Mouse (Mus musculus) cerebellum, postnatal 36 days (tissue): ENCODE results near the gene Ppcdc.

Source experiments
- DNase-seq, 2 experiments: peaks; one replicate each; pipeline ENCODE4 v3.0.0; 2021 to 2022; ENCODE audit warnings: mixed read lengths in 2 of 2

Gene Ppcdc

GRCm38 (mm10) chr9:57354377-57355183 lies 85.3 kb downstream of the Ppcdc start:
- no peak for DNase-seq

GRCm38 (mm10) chr9:57351277-57351676 lies 88.6 kb downstream of the Ppcdc start:
- no peak for DNase-seq

- no peak for DNase-seq
These were observed 94.0 kb downstream of the Ppcdc start for GRCm38 (mm10) chr9:57345902-57346301.

- no peak for DNase-seq
These were observed 96.2 kb downstream of the Ppcdc start for GRCm38 (mm10) chr9:57343752-57344151.

- DNase-seq, result no peak
These were observed 96.9 kb downstream of the Ppcdc start for GRCm38 (mm10) chr9:57342906-57343474.

- no peak for DNase-seq
These were observed 97.7 kb downstream of the Ppcdc start for GRCm38 (mm10) chr9:57342186-57342585.

GRCm38 (mm10) chr9:57340361-57340760 lies 99.6 kb downstream of the Ppcdc start:
- no peak for DNase-seq

GRCm38 (mm10) chr9:57339577-57340210 lies 100.2 kb downstream of the Ppcdc start:
- DNase-seq, result no peak

GRCm38 (mm10) chr9:57338706-57339105 lies 101.2 kb downstream of the Ppcdc start:
- DNase-seq, result no peak
